Mouse (Mus musculus): ENCODE data around the gene Catsper3.

Catsper3 gene

DNA sequence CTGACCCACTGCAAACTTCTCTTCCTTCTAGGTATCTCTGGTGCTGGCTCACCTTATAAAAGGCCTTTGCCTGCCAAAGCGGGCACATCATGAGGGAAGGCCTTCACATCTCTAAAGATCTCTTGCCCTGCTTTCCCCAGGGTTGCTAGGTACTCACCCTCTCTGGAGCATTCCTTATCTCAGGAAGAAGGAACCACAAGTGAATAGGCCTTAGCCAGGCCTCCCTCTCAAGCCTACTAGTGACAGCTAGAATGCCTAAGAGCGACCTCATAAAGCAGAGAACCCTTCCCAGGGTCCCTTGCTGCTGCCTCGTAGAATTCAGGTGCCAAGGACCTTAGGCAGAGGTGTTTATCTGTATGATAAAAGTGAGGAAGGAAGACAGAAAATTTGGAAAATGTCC lies at the start of gene Catsper3:
TSS of gene Catsper3 (plus strand) at position 301 of the 400 bp plus-strand sequence.
- DNase-seq (ENCODE audit: extremely low read depth, insufficient read length, low spot score), result no peak

- DNase-seq (ENCODE audit: extremely low read depth, insufficient read length, low spot score), result peak; percentile 32
These were observed 46.5 kb upstream of the Catsper3 start for GRCm38 (mm10) chr13:55737885-55738284.

DNA sequence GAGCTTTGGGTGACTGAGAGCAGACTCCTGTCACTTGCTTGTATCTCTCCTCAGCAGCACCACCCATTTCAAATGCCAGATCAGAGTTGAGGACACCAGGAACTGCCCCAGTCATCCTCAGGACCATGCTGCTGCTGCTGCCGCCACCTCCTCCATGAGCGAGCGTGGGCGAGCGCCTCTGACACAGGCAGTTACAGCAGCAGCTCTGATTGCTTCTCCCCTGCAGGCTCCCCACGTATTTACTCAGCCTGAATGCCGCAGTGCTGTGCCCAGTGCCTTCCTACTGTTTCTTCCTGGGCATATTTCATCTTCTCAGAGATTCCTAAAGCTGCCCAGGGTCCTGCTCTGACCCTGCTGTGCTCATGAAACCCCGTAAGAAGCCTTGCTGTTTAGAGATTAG lies 42.1 kb upstream of the Catsper3 start:
- no peak for DNase-seq (ENCODE audit: extremely low read depth, insufficient read length, low spot score)

- no peak for DNase-seq (ENCODE audit: extremely low read depth, insufficient read length, low spot score)
These were observed 30.0 kb upstream of the Catsper3 start for GRCm38 (mm10) chr13:55754380-55754779.

- no peak for DNase-seq (ENCODE audit: extremely low read depth, insufficient read length, low spot score)
These were observed 27.6 kb upstream of the Catsper3 start for GRCm38 (mm10) chr13:55756789-55757188.

DNA sequence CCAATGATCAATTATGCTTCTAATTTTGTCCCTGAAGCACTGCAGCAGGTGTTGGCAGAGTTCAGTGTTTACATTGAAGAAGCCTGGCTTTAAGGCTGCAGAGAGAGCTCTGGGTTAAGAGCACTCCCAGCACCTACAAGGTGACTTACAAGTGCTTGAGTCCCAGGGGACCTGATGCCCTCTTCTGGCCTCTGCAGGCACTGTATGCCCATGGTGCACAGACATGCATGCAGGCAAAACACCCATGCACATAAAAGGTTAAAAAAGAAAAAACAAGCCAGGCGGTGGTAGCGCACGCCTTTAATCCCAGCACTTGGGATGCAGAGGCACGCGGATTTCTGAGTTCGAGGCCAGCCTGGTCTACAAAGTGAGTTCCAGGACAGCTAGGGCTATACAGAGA lies 26.7 kb upstream of the Catsper3 start:
- DNase-seq (ENCODE audit: extremely low read depth, insufficient read length, low spot score), result no peak

GRCm38 (mm10) chr13:55760576-55760975 lies 23.8 kb upstream of the Catsper3 start:
- DNase-seq (ENCODE audit: extremely low read depth, insufficient read length, low spot score), result no peak

DNA sequence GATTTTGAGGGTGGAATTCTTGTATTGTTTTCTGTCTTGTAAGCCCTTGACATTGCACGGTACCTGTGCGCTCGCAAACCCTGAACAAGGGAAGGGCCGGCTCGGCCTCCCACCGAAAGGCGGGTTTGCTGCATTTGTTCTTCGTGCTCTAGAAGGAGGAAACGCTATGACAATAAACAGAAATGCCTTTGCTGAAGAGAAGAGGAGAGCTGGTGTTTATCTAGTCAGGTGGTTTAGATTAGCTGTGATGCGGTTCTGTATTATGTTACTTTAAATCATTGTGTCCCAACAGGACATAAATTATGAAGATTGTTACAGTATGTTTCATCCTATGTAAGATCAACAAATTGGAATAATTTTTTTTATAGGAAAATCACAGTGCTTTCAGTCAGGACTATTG lies 22.9 kb upstream of the Catsper3 start:
- DNase-seq (ENCODE audit: extremely low read depth, insufficient read length, low spot score), result no peak

DNA sequence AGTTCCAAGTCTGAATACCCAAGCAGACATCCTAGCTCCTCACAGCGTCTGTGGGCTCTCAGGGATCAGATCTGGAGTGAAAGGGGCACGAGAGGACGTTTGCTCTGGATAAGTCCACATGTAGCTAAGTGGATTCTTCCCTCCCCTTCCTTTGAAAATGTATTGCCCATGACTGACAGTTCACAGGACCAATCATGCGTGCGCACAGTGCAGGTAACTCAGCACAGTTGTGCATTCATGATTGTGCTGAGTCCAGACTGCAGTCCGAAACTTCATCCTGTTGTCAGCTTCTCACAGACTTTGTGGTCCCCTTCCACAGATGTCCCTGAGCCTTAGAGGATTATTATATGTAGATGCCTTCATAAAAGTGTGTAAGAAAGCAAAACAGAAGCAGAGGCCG lies 10.0 kb upstream of the Catsper3 start:
- no peak for DNase-seq (ENCODE audit: extremely low read depth, insufficient read length, low spot score)

- no peak for DNase-seq (ENCODE audit: extremely low read depth, insufficient read length, low spot score)
These were observed 9.3 kb upstream of the Catsper3 start for GRCm38 (mm10) chr13:55775056-55775455.

DNA sequence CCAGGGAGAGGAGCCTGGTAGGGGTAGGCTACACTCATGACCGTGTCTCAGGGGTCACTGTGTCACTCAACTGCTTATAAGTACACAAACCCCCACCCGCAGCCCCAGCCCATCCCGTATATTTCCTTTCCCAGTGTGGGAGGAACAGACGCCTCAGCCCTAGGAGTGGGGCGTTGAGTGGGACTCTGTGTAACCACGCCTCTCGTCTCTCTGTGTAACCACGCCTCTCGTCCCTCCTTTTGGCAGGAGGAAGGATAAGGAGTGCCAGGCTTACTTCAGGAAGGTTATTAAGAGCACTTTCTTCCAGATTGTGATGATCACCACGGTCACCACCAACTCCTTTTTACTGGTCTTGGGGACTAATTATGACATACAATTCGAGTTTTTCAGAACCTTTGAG lies 1.8 kb downstream of the Catsper3 start:
- DNase-seq (ENCODE audit: extremely low read depth, insufficient read length, low spot score), result no peak

- DNase-seq (ENCODE audit: extremely low read depth, insufficient read length, low spot score), result no peak
These were observed 16.9 kb downstream of the Catsper3 start for GRCm38 (mm10) chr13:55801246-55801645.

- DNase-seq (ENCODE audit: extremely low read depth, insufficient read length, low spot score), result no peak
These were observed 19.6 kb downstream of the Catsper3 start for GRCm38 (mm10) chr13:55803973-55804372.

DNA sequence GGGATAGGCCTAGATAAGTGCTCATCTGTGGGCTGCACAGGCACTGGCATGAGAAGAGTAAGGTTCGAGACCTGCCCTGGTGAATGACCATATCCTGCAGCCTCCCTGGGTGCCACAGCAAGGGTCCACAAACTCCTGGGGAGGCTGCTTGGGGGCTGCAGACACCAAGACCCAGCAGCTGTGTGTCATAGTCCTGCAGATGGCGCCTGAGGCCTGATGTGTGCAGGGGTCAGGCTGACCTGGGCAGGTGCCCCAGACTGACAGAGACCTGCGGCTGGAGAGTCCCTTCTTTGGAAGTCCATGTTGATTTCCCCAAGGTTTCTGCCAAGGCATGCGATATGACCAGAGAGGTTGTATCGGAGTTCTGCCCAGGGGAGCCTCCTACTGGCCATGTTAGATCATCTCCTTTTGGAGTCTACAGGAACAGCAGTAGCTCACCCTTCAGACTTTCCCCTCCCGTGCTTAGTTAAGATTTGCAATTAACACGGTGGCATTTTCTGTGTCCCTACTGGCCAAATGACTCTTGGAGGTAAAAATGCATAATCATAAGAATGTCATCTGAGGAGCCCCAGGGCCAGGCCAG lies 24.8 kb downstream of the Catsper3 start:
- no peak for DNase-seq (ENCODE audit: extremely low read depth, insufficient read length, low spot score)

GRCm38 (mm10) chr13:55809707-55810106 lies 25.3 kb downstream of the Catsper3 start:
- no peak for DNase-seq (ENCODE audit: extremely low read depth, insufficient read length, low spot score)

GRCm38 (mm10) chr13:55810947-55811346 lies 26.6 kb downstream of the Catsper3 start:
- DNase-seq (ENCODE audit: extremely low read depth, insufficient read length, low spot score), result no peak

GRCm38 (mm10) chr13:55813490-55814016 lies 29.2 kb downstream of the Catsper3 start:
- DNase-seq (ENCODE audit: extremely low read depth, insufficient read length, low spot score), result no peak

GRCm38 (mm10) chr13:55814834-55815233 lies 30.5 kb downstream of the Catsper3 start:
- DNase-seq (ENCODE audit: extremely low read depth, insufficient read length, low spot score), result no peak

GRCm38 (mm10) chr13:55822499-55822898 lies 38.1 kb downstream of the Catsper3 start:
- no peak for DNase-seq (ENCODE audit: extremely low read depth, insufficient read length, low spot score)

DNA sequence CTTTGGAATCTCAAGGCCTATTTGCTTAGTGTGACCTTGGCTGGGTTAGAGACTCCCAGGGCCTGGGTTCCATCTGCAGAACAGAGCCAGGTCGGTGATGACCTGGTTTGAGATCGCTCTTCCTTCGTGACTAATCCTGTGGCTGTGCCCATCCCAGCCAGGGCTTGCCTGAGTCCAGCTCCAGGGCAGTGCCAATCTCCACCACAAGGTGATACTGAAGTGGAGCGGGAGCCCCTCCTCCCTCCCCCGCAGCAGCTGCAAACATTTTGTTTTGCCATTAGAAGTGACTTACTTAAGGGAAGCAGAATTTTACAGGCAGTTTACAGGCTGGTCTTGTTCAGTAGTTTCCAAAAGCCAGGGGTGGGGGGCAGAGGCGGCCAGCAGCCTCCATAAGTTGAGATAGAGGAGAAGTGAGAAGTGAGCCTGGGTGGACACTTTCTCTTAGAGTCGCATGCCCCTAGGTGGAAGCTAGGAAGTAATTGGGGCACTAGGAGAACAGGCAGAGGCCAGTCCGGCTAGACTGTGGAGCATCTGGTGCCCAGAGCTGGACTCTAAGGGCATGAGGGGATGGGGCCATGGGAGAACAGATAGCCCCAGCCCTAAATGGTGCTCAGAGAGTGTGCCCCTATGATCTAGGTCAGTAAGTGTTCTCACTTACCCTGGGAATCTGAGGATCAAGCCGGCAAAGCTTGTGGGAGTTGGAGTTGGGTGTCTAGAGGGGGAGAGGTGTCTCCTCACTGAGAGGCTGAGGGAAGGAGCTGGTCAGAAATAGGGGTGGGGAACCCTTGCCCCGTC lies 40.0 kb downstream of the Catsper3 start:
- DNase-seq (ENCODE audit: extremely low read depth, insufficient read length, low spot score), result no peak

- DNase-seq (ENCODE audit: extremely low read depth, insufficient read length, low spot score), result no peak
These were observed 40.9 kb downstream of the Catsper3 start for GRCm38 (mm10) chr13:55825245-55825681.
